Mouse (Mus musculus): ENCODE measurements around the gene Sh2d3c. TPM values are rescaled to one million over a fixed set of nuclear protein-coding genes. Genes with fewer than 3 reads are reported as not detected.

The Sh2d3c gene
- total and polyA plus RNA-seq, 3 experiments, result 0.35 to 0.98 TPM; not detected in 1

GRCm38 (mm10) chr2:32776192-32776591 lies 55.3 kb downstream of the Sh2d3c start:
- H3K36me3 ChIP-seq (replicated peaks), result peaks cover 28% of the 10 kb centered on the region
- DNase-seq (ENCODE audit: low spot score) (peak; percentile 15), ATAC-seq (ENCODE audit: extremely low read depth, insufficient number of reproducible peaks, low FRiP score, poor library complexity, severe bottlenecking) (no peak)
- peaks cover 18% of the 10 kb centered on the region for H3K27me3 ChIP-seq (ENCODE audit: insufficient read depth, low read length)
- TF ChIP-seq GATA1 (IDR thresholded peaks at IDR 0.05; ENCODE audit: borderline replicate concordance, low read length) (no peak), POLR2AphosphoS5 (IDR thresholded peaks at IDR 0.05; ENCODE audit: insufficient replicate concordance, low read depth, low read length) (no peak), GATA2 (IDR thresholded peaks at IDR 0.05; ENCODE audit: borderline replicate concordance, low read depth, low read length) (no peak), CTCF (IDR thresholded peaks at IDR 0.05; ENCODE audit: low read depth, low read length) (no peak), TAL1 (conservative IDR thresholded peaks at IDR 0.05; ENCODE audit: low read depth, low read length) (no peak)
- peaks cover 36% of the 10 kb centered on the region for H3K4me1 ChIP-seq (ENCODE audit: insufficient read depth, low read depth, low read length)
- no peaks in the 10 kb centered on the region for H3K9me3 ChIP-seq (replicated peaks)
- H3K4me3 ChIP-seq (ENCODE audit: low read depth, low read length), result peak overlapping the region; percentile 78

- DNase-seq (ENCODE audit: low spot score) (no peak), ATAC-seq (ENCODE audit: extremely low read depth, insufficient number of reproducible peaks, low FRiP score, poor library complexity, severe bottlenecking) (no peak)
- TF ChIP-seq TAL1 (conservative IDR thresholded peaks at IDR 0.05; ENCODE audit: low read depth, low read length) (no peak), GATA1 (IDR thresholded peaks at IDR 0.05; ENCODE audit: borderline replicate concordance, low read length) (no peak), POLR2AphosphoS5 (IDR thresholded peaks at IDR 0.05; ENCODE audit: insufficient replicate concordance, low read depth, low read length) (no peak), CTCF (IDR thresholded peaks at IDR 0.05; ENCODE audit: low read depth, low read length) (no peak), GATA2 (IDR thresholded peaks at IDR 0.05; ENCODE audit: borderline replicate concordance, low read depth, low read length) (no peak)
- Histone ChIP-seq H3K36me3 (replicated peaks) (peaks cover 28% of the 10 kb centered on the region), H3K4me3 (ENCODE audit: low read depth, low read length) (no peak overlapping the region), H3K4me1 (ENCODE audit: insufficient read depth, low read depth, low read length) (peaks cover 26% of the 10 kb centered on the region), H3K27me3 (ENCODE audit: insufficient read depth, low read length) (peaks cover 18% of the 10 kb centered on the region; the same call in 1 of the 2 replicates), H3K9me3 (replicated peaks) (no peaks in the 10 kb centered on the region)
Observed at GRCm38 (mm10) chr2:32778081-32778480, 57.2 kb downstream of the Sh2d3c start.

- peaks cover 26% of the 10 kb centered on the region for H3K4me1 ChIP-seq (ENCODE audit: insufficient read depth, low read depth, low read length)
- H3K4me3 ChIP-seq (ENCODE audit: low read depth, low read length), result no peak overlapping the region
- ATAC-seq (ENCODE audit: extremely low read depth, insufficient number of reproducible peaks, low FRiP score, poor library complexity, severe bottlenecking) (no peak), DNase-seq (ENCODE audit: low spot score) (no peak)
- peaks cover 28% of the 10 kb centered on the region for H3K36me3 ChIP-seq (replicated peaks)
- no peaks in the 10 kb centered on the region for H3K9me3 ChIP-seq (replicated peaks)
- no peak for TF ChIP-seq CTCF (IDR thresholded peaks at IDR 0.05; ENCODE audit: low read depth, low read length)
- no peak for TF ChIP-seq GATA2 (IDR thresholded peaks at IDR 0.05; ENCODE audit: borderline replicate concordance, low read depth, low read length)
- no peak for TF ChIP-seq GATA1 (IDR thresholded peaks at IDR 0.05; ENCODE audit: borderline replicate concordance, low read length)
- TF ChIP-seq TAL1 (conservative IDR thresholded peaks at IDR 0.05; ENCODE audit: low read depth, low read length), result no peak
- H3K27me3 ChIP-seq (ENCODE audit: insufficient read depth, low read length), result peaks cover 15% of the 10 kb centered on the region; the same call in 1 of the 2 replicates
Observed at GRCm38 (mm10) chr2:32779131-32779530, 58.3 kb downstream of the Sh2d3c start.

GRCm38 (mm10) chr2:32779714-32780113 lies 58.9 kb downstream of the Sh2d3c start:
- ATAC-seq (ENCODE audit: extremely low read depth, insufficient number of reproducible peaks, low FRiP score, poor library complexity, severe bottlenecking) (no peak), DNase-seq (ENCODE audit: low spot score) (no peak)
- Histone ChIP-seq H3K27me3 (ENCODE audit: insufficient read depth, low read length) (0 out of 2 replicates have a peak, but pooled peaks cover 15% of the 10 kb centered on the region), H3K4me3 (ENCODE audit: low read depth, low read length) (no peak overlapping the region), H3K9me3 (replicated peaks) (no peaks in the 10 kb centered on the region), H3K4me1 (ENCODE audit: insufficient read depth, low read depth, low read length) (peaks cover 23% of the 10 kb centered on the region), H3K36me3 (replicated peaks) (peaks cover 28% of the 10 kb centered on the region)
- TF ChIP-seq TAL1 (conservative IDR thresholded peaks at IDR 0.05; ENCODE audit: low read depth, low read length), result no peak

GRCm38 (mm10) chr2:32781710-32782109 lies 60.9 kb downstream of the Sh2d3c start:
- peaks cover 23% of the 10 kb centered on the region for H3K36me3 ChIP-seq (replicated peaks)
- peaks cover 22% of the 10 kb centered on the region for H3K27me3 ChIP-seq (ENCODE audit: insufficient read depth, low read length)
- DNase-seq (ENCODE audit: low spot score), result no peak
- ATAC-seq (ENCODE audit: extremely low read depth, insufficient number of reproducible peaks, low FRiP score, poor library complexity, severe bottlenecking), result no peak
- H3K9me3 ChIP-seq (replicated peaks), result no peaks in the 10 kb centered on the region
- TF ChIP-seq TAL1 (conservative IDR thresholded peaks at IDR 0.05; ENCODE audit: low read depth, low read length), result no peak
- TF ChIP-seq GATA1 (IDR thresholded peaks at IDR 0.05; ENCODE audit: borderline replicate concordance, low read length), result no peak
- no peak for TF ChIP-seq POLR2AphosphoS5 (IDR thresholded peaks at IDR 0.05; ENCODE audit: insufficient replicate concordance, low read depth, low read length)
- TF ChIP-seq CTCF (IDR thresholded peaks at IDR 0.05; ENCODE audit: low read depth, low read length), result no peak
- no peak for TF ChIP-seq GATA2 (IDR thresholded peaks at IDR 0.05; ENCODE audit: borderline replicate concordance, low read depth, low read length)
- H3K4me3 ChIP-seq (ENCODE audit: low read depth, low read length), result no peak overlapping the region
- peaks cover 4% of the 10 kb centered on the region for H3K4me1 ChIP-seq (ENCODE audit: insufficient read depth, low read depth, low read length)

- no peak for DNase-seq (ENCODE audit: low spot score)
- Histone ChIP-seq H3K4me1 (ENCODE audit: insufficient read depth, low read depth, low read length) (no peaks in the 10 kb centered on the region), H3K9me3 (replicated peaks) (no peaks in the 10 kb centered on the region), H3K27me3 (ENCODE audit: insufficient read depth, low read length) (peaks cover 22% of the 10 kb centered on the region), H3K36me3 (replicated peaks) (peaks cover 2% of the 10 kb centered on the region), H3K4me3 (ENCODE audit: low read depth, low read length) (no peak within 1 kb of the TSS)
- TF ChIP-seq POLR2AphosphoS5 (IDR thresholded peaks at IDR 0.05; ENCODE audit: insufficient replicate concordance, low read depth, low read length), result no peak
- TF ChIP-seq CTCF (IDR thresholded peaks at IDR 0.05; ENCODE audit: low read depth, low read length), result no peak
- no peak for TF ChIP-seq GATA1 (IDR thresholded peaks at IDR 0.05; ENCODE audit: borderline replicate concordance, low read length)
- TF ChIP-seq GATA2 (IDR thresholded peaks at IDR 0.05; ENCODE audit: borderline replicate concordance, low read depth, low read length), result no peak
- TF ChIP-seq TAL1 (conservative IDR thresholded peaks at IDR 0.05; ENCODE audit: low read depth, low read length), result no peak
- ATAC-seq (ENCODE audit: extremely low read depth, insufficient number of reproducible peaks, low FRiP score, poor library complexity, severe bottlenecking), result no peak
Observed at GRCm38 (mm10) chr2:32784048-32784681, 63.3 kb downstream of the Sh2d3c start, which contains the start of gene Cfap157. Gene Cfap157 (minus strand): TSS chr2:32784428.

All from G1E (cell line).